Mouse (Mus musculus): ENCODE measurements at regions not wholly inside any gene's neighbourhood (a gene's known extent, or its start where the extent isn't known, plus 50 kb on each side); places are given as distances from the start of the nearest gene placed in this dataset.
"Not testable (repeated sequence)": the region's sequence is repeated elsewhere in the genome, so short reads cannot be mapped to it uniquely, and the experiment has no call there.

GRCm38 (mm10) chr2:108827974-108828700 is 452.4 kb upstream of the Kif18a start:
- Histone ChIP-seq H3K4me1 (ENCODE audit: control insufficient read depth, insufficient read depth, low read length) (no peaks in the 10 kb centered on the region), H3K4me3 (no peak overlapping the region), H3K9ac (ENCODE audit: low read depth, low read length) (no peak overlapping the region), H3K79me2 (replicated peaks; ENCODE audit: control insufficient read depth, insufficient read depth, low read length) (no peaks in the 10 kb centered on the region), H3K27me3 (ENCODE audit: control insufficient read depth, insufficient read depth, low read length) (no peaks in the 10 kb centered on the region), H3K36me3 (ENCODE audit: control insufficient read depth, insufficient read depth, low read length) (no peaks in the 10 kb centered on the region), H3K27ac (no peak overlapping the region)
- TF ChIP-seq CTCF (IDR thresholded peaks at IDR 0.05) (no peak), EP300 (IDR thresholded peaks at IDR 0.05; ENCODE audit: insufficient read depth, low read depth, low read length) (no peak), POLR2A (IDR thresholded peaks at IDR 0.05; ENCODE audit: insufficient read depth, low read depth, low read length) (no peak)
- intact Hi-C loops (cut with DNase I) = no loop called here
- 54% methylated on average over 3 of the region's 3 CpGs for WGBS
- no peak for DNase-seq

GRCm38 (mm10) chr2:108843855-108844254 is 436.7 kb upstream of the Kif18a start:
- H3K9ac ChIP-seq (ENCODE audit: low read depth, low read length); H3K36me3 ChIP-seq (ENCODE audit: control insufficient read depth, insufficient read depth, low read length); H3K27ac ChIP-seq; intact Hi-C loops (cut with DNase I); H3K4me3 ChIP-seq; H3K27me3 ChIP-seq (ENCODE audit: control insufficient read depth, insufficient read depth, low read length); DNase-seq; H3K4me1 ChIP-seq (ENCODE audit: control insufficient read depth, insufficient read depth, low read length); H3K79me2 ChIP-seq (replicated peaks; ENCODE audit: control insufficient read depth, insufficient read depth, low read length): not testable (repeated sequence)
- 74% methylated on average over 2 of the region's 2 CpGs for WGBS

- H3K9ac ChIP-seq (ENCODE audit: low read depth, low read length) = no peak overlapping the region
- no peaks in the 10 kb centered on the region for H3K79me2 ChIP-seq (replicated peaks; ENCODE audit: control insufficient read depth, insufficient read depth, low read length)
- H3K27me3 ChIP-seq (ENCODE audit: control insufficient read depth, insufficient read depth, low read length) = no peaks in the 10 kb centered on the region
- no peak overlapping the region for H3K4me3 ChIP-seq
- intact Hi-C loops (cut with DNase I) = no loop called here
- 75% methylated on average over 3 of the region's 3 CpGs for WGBS
- DNase-seq = no peak
- no peaks in the 10 kb centered on the region for H3K36me3 ChIP-seq (ENCODE audit: control insufficient read depth, insufficient read depth, low read length)
- no peak overlapping the region for H3K27ac ChIP-seq
- no peak for TF ChIP-seq EP300 (IDR thresholded peaks at IDR 0.05; ENCODE audit: insufficient read depth, low read depth, low read length)
- no peak for TF ChIP-seq CTCF (IDR thresholded peaks at IDR 0.05)
- TF ChIP-seq POLR2A (IDR thresholded peaks at IDR 0.05; ENCODE audit: insufficient read depth, low read depth, low read length) = no peak
- no peaks in the 10 kb centered on the region for H3K4me1 ChIP-seq (ENCODE audit: control insufficient read depth, insufficient read depth, low read length)
These were observed 432.5 kb upstream of the Kif18a start for GRCm38 (mm10) chr2:108848051-108848450.

GRCm38 (mm10) chr2:108854399-108854798 is 426.1 kb upstream of the Kif18a start:
- Histone ChIP-seq H3K27ac (no peak overlapping the region), H3K4me3 (no peak overlapping the region), H3K27me3 (ENCODE audit: control insufficient read depth, insufficient read depth, low read length) (no peaks in the 10 kb centered on the region), H3K79me2 (replicated peaks; ENCODE audit: control insufficient read depth, insufficient read depth, low read length) (no peaks in the 10 kb centered on the region), H3K4me1 (ENCODE audit: control insufficient read depth, insufficient read depth, low read length) (no peaks in the 10 kb centered on the region), H3K36me3 (ENCODE audit: control insufficient read depth, insufficient read depth, low read length) (no peaks in the 10 kb centered on the region), H3K9ac (ENCODE audit: low read depth, low read length) (no peak overlapping the region)
- DNase-seq = no peak
- intact Hi-C loops (cut with DNase I) = no loop called here
- no peak for TF ChIP-seq CTCF (IDR thresholded peaks at IDR 0.05)
- TF ChIP-seq EP300 (IDR thresholded peaks at IDR 0.05; ENCODE audit: insufficient read depth, low read depth, low read length) = no peak
- no peak for TF ChIP-seq POLR2A (IDR thresholded peaks at IDR 0.05; ENCODE audit: insufficient read depth, low read depth, low read length)
- 67% methylated on average over 2 of the region's 2 CpGs for WGBS

- 61% methylated on average over 4 of the region's 4 CpGs for WGBS
- no peaks in the 10 kb centered on the region for H3K79me2 ChIP-seq (replicated peaks; ENCODE audit: control insufficient read depth, insufficient read depth, low read length)
- no peaks in the 10 kb centered on the region for H3K4me1 ChIP-seq (ENCODE audit: control insufficient read depth, insufficient read depth, low read length)
- intact Hi-C loops (cut with DNase I) = loop anchor here (5.0 kb wide), 1 partner anchor 815 kb away; no protein-coding TSS in a partner anchor
- H3K27ac ChIP-seq = no peak overlapping the region
- H3K36me3 ChIP-seq (ENCODE audit: control insufficient read depth, insufficient read depth, low read length) = no peaks in the 10 kb centered on the region
- H3K9ac ChIP-seq (ENCODE audit: low read depth, low read length) = no peak overlapping the region
- DNase-seq = no peak
- H3K27me3 ChIP-seq (ENCODE audit: control insufficient read depth, insufficient read depth, low read length) = no peaks in the 10 kb centered on the region
- no peak overlapping the region for H3K4me3 ChIP-seq
- TF ChIP-seq EP300 (IDR thresholded peaks at IDR 0.05; ENCODE audit: insufficient read depth, low read depth, low read length) (no peak), POLR2A (IDR thresholded peaks at IDR 0.05; ENCODE audit: insufficient read depth, low read depth, low read length) (no peak), CTCF (IDR thresholded peaks at IDR 0.05) (peak; percentile 52)
These were observed 403.4 kb upstream of the Kif18a start for GRCm38 (mm10) chr2:108877141-108877540.

GRCm38 (mm10) chr2:108877676-108878075 is 402.9 kb upstream of the Kif18a start:
- DNase-seq = no peak
- Histone ChIP-seq H3K9ac (ENCODE audit: low read depth, low read length) (no peak overlapping the region), H3K36me3 (ENCODE audit: control insufficient read depth, insufficient read depth, low read length) (no peaks in the 10 kb centered on the region), H3K27ac (no peak overlapping the region), H3K4me3 (no peak overlapping the region), H3K27me3 (ENCODE audit: control insufficient read depth, insufficient read depth, low read length) (no peaks in the 10 kb centered on the region), H3K4me1 (ENCODE audit: control insufficient read depth, insufficient read depth, low read length) (no peaks in the 10 kb centered on the region), H3K79me2 (replicated peaks; ENCODE audit: control insufficient read depth, insufficient read depth, low read length) (no peaks in the 10 kb centered on the region)
- intact Hi-C loops (cut with DNase I) = loop anchor here (5.0 kb wide), 1 partner anchor 815 kb away; no protein-coding TSS in a partner anchor
- TF ChIP-seq POLR2A (IDR thresholded peaks at IDR 0.05; ENCODE audit: insufficient read depth, low read depth, low read length) = no peak
- TF ChIP-seq CTCF (IDR thresholded peaks at IDR 0.05) = no peak
- no peak for TF ChIP-seq EP300 (IDR thresholded peaks at IDR 0.05; ENCODE audit: insufficient read depth, low read depth, low read length)
- WGBS = 42% methylated on average over 3 of the region's 3 CpGs

Data from heart, adult 2 months (tissue).